Mouse (Mus musculus): ENCODE measurements at regions not wholly inside any gene's neighbourhood (a gene's known extent, or its start where the extent isn't known, plus 50 kb on each side); places are given as distances from the start of the nearest gene placed in this dataset.
A peak's percentile ranks its signal among the peaks of the same experiment; 100 is the strongest.

- no peak for ATAC-seq (ENCODE audit: low TSS enrichment)
Measured at GRCm38 (mm10) chr11:84701319-84702175, 117.8 kb downstream of the Mrm1 start.

GRCm38 (mm10) chr11:84697521-84697920 is 121.8 kb downstream of the Mrm1 start:
- ATAC-seq (ENCODE audit: low TSS enrichment) = peak; percentile 97

- no peak for ATAC-seq (ENCODE audit: low TSS enrichment)
Measured at GRCm38 (mm10) chr11:84692638-84693037, 126.7 kb downstream of the Mrm1 start.

- ATAC-seq (ENCODE audit: low TSS enrichment) = no peak
Measured at GRCm38 (mm10) chr11:84691410-84692148, 127.7 kb downstream of the Mrm1 start.

- no peak for ATAC-seq (ENCODE audit: low TSS enrichment)
Measured at GRCm38 (mm10) chr11:84686473-84686872, 132.8 kb downstream of the Mrm1 start.

GRCm38 (mm10) chr11:84684325-84684724 is 135.0 kb downstream of the Mrm1 start:
- ATAC-seq (ENCODE audit: low TSS enrichment) = no peak

- no peak for ATAC-seq (ENCODE audit: low TSS enrichment)
Measured at GRCm38 (mm10) chr11:84682931-84683330, 136.4 kb downstream of the Mrm1 start.

- ATAC-seq (ENCODE audit: low TSS enrichment) = no peak
Measured at GRCm38 (mm10) chr11:84676377-84677078, 142.8 kb downstream of the Mrm1 start.

- no peak for ATAC-seq (ENCODE audit: low TSS enrichment)
Measured at GRCm38 (mm10) chr11:84672841-84673473, 146.4 kb downstream of the Mrm1 start.

- ATAC-seq (ENCODE audit: low TSS enrichment) = no peak
Measured at GRCm38 (mm10) chr11:84671585-84671984, 146.2 kb upstream of the Lhx1 start.

- ATAC-seq (ENCODE audit: low TSS enrichment) = no peak
Measured at GRCm38 (mm10) chr11:84667711-84668110, 142.4 kb upstream of the Lhx1 start.

- no peak for ATAC-seq (ENCODE audit: low TSS enrichment)
Measured at GRCm38 (mm10) chr11:84664258-84664657, 138.9 kb upstream of the Lhx1 start.

GRCm38 (mm10) chr11:84661981-84662380 is 136.6 kb upstream of the Lhx1 start:
- no peak for ATAC-seq (ENCODE audit: low TSS enrichment)

GRCm38 (mm10) chr11:84660877-84661276 is 135.5 kb upstream of the Lhx1 start:
- no peak for ATAC-seq (ENCODE audit: low TSS enrichment)

GRCm38 (mm10) chr11:84659370-84659937 is 134.1 kb upstream of the Lhx1 start:
- no peak for ATAC-seq (ENCODE audit: low TSS enrichment)

GRCm38 (mm10) chr11:84653481-84653880 is 128.1 kb upstream of the Lhx1 start:
- no peak for ATAC-seq (ENCODE audit: low TSS enrichment)

- peak; percentile 74 for ATAC-seq (ENCODE audit: low TSS enrichment)
Measured at GRCm38 (mm10) chr11:84648899-84649298, 123.6 kb upstream of the Lhx1 start.

- no peak for ATAC-seq (ENCODE audit: low TSS enrichment)
Measured at GRCm38 (mm10) chr11:84647104-84647503, 121.8 kb upstream of the Lhx1 start.

GRCm38 (mm10) chr11:84643107-84643372 is 117.7 kb upstream of the Lhx1 start:
- ATAC-seq (ENCODE audit: low TSS enrichment) = no peak

GRCm38 (mm10) chr11:84642300-84643106 is 117.2 kb upstream of the Lhx1 start:
- ATAC-seq (ENCODE audit: low TSS enrichment) = peak; percentile 55

- no peak for ATAC-seq (ENCODE audit: low TSS enrichment)
Measured at GRCm38 (mm10) chr11:84641601-84642000, 116.3 kb upstream of the Lhx1 start.

All from frontal cortex, adult (tissue).